Mouse (Mus musculus) E14TG2a.4 (cell line): ENCODE data around the gene Gas7.

Experiments used
- H3K27me3 ChIP-seq: 2 replicates; pipeline ENCODE4 v1.6.1; 2014; ENCODE audit warnings: low read length, control low read depth; ENCODE audit not compliant: insufficient read depth
- H3K36me3 ChIP-seq: 2 replicates; pipeline ENCODE4 v1.6.1; 2014; ENCODE audit warnings: low read length, control low read depth; ENCODE audit not compliant: insufficient read depth
- H3K4me1 ChIP-seq: replicated peaks from 2 replicates; pipeline ENCODE4 v1.6.1; 2014; ENCODE audit warnings: low read depth, low read length, control low read depth
- H3K4me3 ChIP-seq: replicated peaks from 2 replicates; pipeline ENCODE4 v1.5.1; 2014; ENCODE audit warnings: mild to moderate bottlenecking, low read length
- H3K9me3 ChIP-seq: 2 replicates; pipeline ENCODE4 v1.6.1; 2014; ENCODE audit warnings: low read length, control low read depth
- CTCF ChIP-seq: conservative IDR thresholded peaks from 2 replicates; pipeline ENCODE4 v1.5.1; 2014; ENCODE audit warnings: low read length
- NANOG ChIP-seq: IDR thresholded peaks from 2 replicates; pipeline ENCODE4 v1.6.1; 2014; ENCODE audit warnings: borderline replicate concordance, low read length, mixed read lengths
- POU5F1 ChIP-seq: IDR thresholded peaks from 2 replicates; pipeline ENCODE4 v1.6.1; 2014; ENCODE audit warnings: low read length, borderline replicate concordance

Gas7 gene

GRCm38 (mm10) chr11:67622340-67622739 lies 167.1 kb downstream of the Gas7 start:
- Histone ChIP-seq H3K9me3 (no peaks in the 10 kb centered on the region), H3K36me3 (no peaks in the 10 kb centered on the region), H3K27me3 (no peaks in the 10 kb centered on the region), H3K4me3 (no peak overlapping the region), H3K4me1 (no peaks in the 10 kb centered on the region)
- no peak for TF ChIP-seq CTCF

GRCm38 (mm10) chr11:67627179-67627578 lies 171.9 kb downstream of the Gas7 start:
- H3K4me1 ChIP-seq: no peaks in the 10 kb centered on the region
- H3K36me3 ChIP-seq: no peaks in the 10 kb centered on the region
- no peak overlapping the region for H3K4me3 ChIP-seq
- TF ChIP-seq POU5F1 (no peak), NANOG (no peak), CTCF (no peak)
- no peaks in the 10 kb centered on the region for H3K27me3 ChIP-seq
- H3K9me3 ChIP-seq: no peaks in the 10 kb centered on the region

DNA sequence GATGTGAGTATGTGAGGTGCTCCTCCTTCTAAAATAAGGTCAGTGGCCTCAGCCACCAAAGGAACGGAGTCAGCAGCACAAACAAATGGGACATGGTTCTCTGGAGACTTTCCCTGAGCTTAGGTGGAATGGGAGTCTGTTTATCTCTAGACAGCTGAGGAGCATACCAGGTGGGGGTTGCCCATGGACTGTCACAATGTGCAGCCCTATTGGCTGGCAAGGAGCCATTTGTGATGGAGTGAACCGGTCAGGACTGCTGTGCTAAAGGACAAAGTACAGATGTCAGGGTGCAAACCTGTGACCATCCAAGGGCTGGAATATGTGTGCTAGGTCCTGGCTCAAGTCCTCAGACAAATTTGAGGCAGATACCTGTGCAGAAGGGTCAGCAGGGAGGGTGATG lies 173.3 kb downstream of the Gas7 start:
- TF ChIP-seq POU5F1: no peak
- no peak for TF ChIP-seq NANOG
- TF ChIP-seq CTCF: no peak
- no peaks in the 10 kb centered on the region for H3K36me3 ChIP-seq
- no peaks in the 10 kb centered on the region for H3K4me1 ChIP-seq
- H3K9me3 ChIP-seq: no peaks in the 10 kb centered on the region
- no peaks in the 10 kb centered on the region for H3K27me3 ChIP-seq
- no peak overlapping the region for H3K4me3 ChIP-seq

DNA sequence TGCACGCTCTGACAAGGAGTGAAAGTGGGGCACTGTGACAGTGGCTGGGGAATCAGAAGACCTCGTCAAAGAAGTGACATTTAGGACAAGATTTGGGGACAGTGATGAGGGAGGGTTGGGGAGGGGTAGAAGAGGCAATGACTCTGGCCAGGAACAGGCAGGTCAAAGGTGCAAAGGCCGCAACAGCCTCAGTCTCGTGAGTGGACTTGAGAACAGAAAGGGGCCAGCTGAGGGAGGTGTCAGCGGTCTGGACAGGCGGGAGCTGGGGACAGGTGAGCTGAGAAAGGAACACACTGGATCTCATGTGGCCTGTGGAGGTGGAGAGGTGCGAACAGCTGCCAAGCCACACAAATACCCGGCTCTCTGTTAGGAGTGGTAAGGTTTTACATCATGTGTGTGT lies 177.7 kb downstream of the Gas7 start:
- no peak for TF ChIP-seq NANOG
- no peak for TF ChIP-seq CTCF
- no peaks in the 10 kb centered on the region for H3K4me1 ChIP-seq
- H3K27me3 ChIP-seq: no peaks in the 10 kb centered on the region
- H3K4me3 ChIP-seq: no peak overlapping the region
- no peaks in the 10 kb centered on the region for H3K36me3 ChIP-seq
- no peaks in the 10 kb centered on the region for H3K9me3 ChIP-seq

DNA sequence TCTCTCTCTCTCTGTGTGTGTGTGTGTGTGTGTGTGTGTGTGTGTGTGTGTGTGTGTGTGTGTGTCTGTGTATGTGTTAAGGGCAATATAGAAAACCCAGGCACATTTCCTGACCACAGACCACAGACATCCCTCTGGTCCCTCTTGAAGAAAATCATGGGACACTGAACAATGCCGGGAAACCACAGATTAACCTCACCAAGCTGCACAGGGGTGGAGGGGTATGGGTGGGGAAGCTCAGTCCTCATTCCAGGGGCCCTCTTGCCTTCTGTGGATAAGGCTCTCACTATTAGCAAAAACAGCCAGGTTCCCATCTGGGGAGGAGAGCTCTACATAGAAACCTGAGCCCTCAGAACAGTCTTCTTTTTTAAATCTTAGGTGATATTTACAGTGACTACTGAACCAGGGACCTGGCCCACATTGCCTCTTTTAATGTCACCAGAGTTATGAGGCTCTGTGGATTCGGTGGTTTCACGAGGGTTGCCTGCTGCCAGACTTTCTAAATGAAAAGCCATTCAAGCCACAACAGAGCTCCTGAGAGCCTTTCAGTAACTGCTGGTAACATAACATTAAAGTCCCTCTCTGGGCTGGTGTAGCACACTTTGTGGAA lies 178.5 kb downstream of the Gas7 start:
- Histone ChIP-seq H3K9me3 (no peaks in the 10 kb centered on the region), H3K4me1 (no peaks in the 10 kb centered on the region), H3K4me3 (no peak overlapping the region), H3K36me3 (no peaks in the 10 kb centered on the region), H3K27me3 (no peaks in the 10 kb centered on the region)
- no peak for TF ChIP-seq NANOG
- TF ChIP-seq POU5F1: no peak
- no peak for TF ChIP-seq CTCF

DNA sequence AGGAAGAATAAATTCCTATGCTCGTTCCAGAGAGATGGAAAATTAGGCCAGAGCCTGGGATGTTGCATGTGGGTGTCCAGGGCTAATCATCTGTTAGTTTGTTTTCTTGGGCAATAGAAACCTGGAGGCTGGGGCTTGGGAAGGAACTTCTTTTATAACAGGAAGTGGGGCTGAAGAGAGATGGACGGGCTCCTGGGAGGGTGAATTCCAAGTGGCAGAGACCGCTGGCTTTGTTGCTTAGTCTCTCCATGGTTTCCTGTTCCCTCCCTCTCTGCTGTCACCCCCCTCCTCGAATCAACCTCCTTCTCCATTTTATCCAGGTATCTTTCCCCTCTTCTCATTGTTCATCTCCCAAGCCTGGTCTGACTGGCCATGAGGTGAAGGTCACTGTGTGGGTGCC lies 181.0 kb downstream of the Gas7 start:
- no peaks in the 10 kb centered on the region for H3K36me3 ChIP-seq
- peaks cover 6% of the 10 kb centered on the region for H3K4me1 ChIP-seq
- no peaks in the 10 kb centered on the region for H3K9me3 ChIP-seq
- no peaks in the 10 kb centered on the region for H3K27me3 ChIP-seq
- TF ChIP-seq CTCF: no peak
- TF ChIP-seq NANOG: no peak
- no peak for TF ChIP-seq POU5F1
- no peak overlapping the region for H3K4me3 ChIP-seq

DNA sequence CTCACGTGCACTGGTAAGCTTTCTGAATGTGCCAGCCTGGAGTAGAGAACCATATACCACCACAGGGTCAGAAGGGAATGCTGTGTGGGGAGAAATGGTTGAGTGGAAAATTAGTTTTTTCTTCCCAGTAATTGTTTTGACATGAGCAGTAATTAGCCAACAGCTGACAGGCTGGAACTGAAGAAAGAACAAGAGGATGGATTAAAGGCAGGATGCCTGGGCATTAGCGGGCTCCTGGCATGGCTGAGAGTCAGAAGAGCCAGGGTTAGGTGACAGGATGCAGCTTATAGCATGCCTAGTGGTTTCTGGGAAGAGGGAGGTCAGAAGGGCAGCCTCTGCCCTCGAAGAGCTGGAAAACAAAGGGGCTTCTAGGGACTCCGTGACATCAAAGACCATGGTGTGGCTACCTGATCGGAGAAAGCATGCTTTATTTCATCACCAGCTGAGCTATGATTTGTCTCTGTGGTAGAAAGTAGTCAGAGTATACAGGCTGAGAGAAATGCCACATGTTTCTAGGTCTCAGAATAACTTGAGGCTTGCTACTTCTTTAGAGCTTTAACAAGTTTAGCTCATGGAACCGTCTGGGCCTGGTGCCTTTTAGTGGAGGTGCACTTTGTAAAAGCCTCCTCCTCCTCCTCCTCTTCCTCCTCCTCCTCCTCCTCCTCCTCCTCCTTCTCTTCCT lies 181.8 kb downstream of the Gas7 start:
- TF ChIP-seq CTCF: no peak
- no peak for TF ChIP-seq NANOG
- no peak for TF ChIP-seq POU5F1
- Histone ChIP-seq H3K9me3 (no peaks in the 10 kb centered on the region), H3K27me3 (no peaks in the 10 kb centered on the region), H3K4me1 (peaks cover 6% of the 10 kb centered on the region), H3K36me3 (no peaks in the 10 kb centered on the region), H3K4me3 (no peak overlapping the region)

- Histone ChIP-seq H3K4me1 (peaks cover 6% of the 10 kb centered on the region), H3K36me3 (no peaks in the 10 kb centered on the region), H3K9me3 (no peaks in the 10 kb centered on the region), H3K27me3 (no peaks in the 10 kb centered on the region), H3K4me3 (no peak overlapping the region)
- TF ChIP-seq POU5F1: no peak
- TF ChIP-seq NANOG: no peak
- TF ChIP-seq CTCF: no peak
These were observed 183.2 kb downstream of the Gas7 start for GRCm38 (mm10) chr11:67638401-67638800.

- Histone ChIP-seq H3K4me3 (no peak overlapping the region), H3K27me3 (no peaks in the 10 kb centered on the region), H3K9me3 (no peaks in the 10 kb centered on the region), H3K4me1 (peaks cover 6% of the 10 kb centered on the region), H3K36me3 (no peaks in the 10 kb centered on the region)
- TF ChIP-seq NANOG (no peak), POU5F1 (no peak), CTCF (no peak)
These were observed 185.1 kb downstream of the Gas7 start for GRCm38 (mm10) chr11:67640299-67640698.
